Mouse (Mus musculus) kidney, adult 2 months (tissue): ENCODE data around the gene Tfpi2. TPM values are rescaled to one million over a fixed set of nuclear protein-coding genes. Genes with fewer than 3 reads are reported as not detected.

Experiments
- DNase-seq: peaks from one replicate; pipeline ENCODE4 v3.0.0; 2021
- H3K27ac ChIP-seq: fragments of 200-500 bp; 2 replicates; pipeline ENCODE4 v1.5.1; 2012; ENCODE audit warnings: low read depth, low read length, control low read depth, inconsistent platforms; ENCODE audit not compliant: insufficient read depth
- H3K27me3 ChIP-seq: fragments of 200-500 bp; replicated peaks from 2 replicates; pipeline ENCODE4 v1.6.1; 2012; ENCODE audit warnings: mild to moderate bottlenecking, moderate library complexity, low read length, inconsistent platforms; ENCODE audit not compliant: control insufficient read depth, insufficient read depth
- H3K36me3 ChIP-seq: fragments of 200-500 bp; 2 replicates; pipeline ENCODE4 v1.6.1; 2012; ENCODE audit warnings: mild to moderate bottlenecking, moderate library complexity, low read length, inconsistent platforms; ENCODE audit not compliant: control insufficient read depth, insufficient read depth
- H3K4me1 ChIP-seq: fragments of 200-500 bp; 2 replicates; pipeline ENCODE4 v1.6.1; 2011; ENCODE audit warnings: low read length; ENCODE audit not compliant: control insufficient read depth, insufficient read depth
- H3K4me3 ChIP-seq: fragments of 200-500 bp; 2 replicates; pipeline ENCODE4 v1.5.1; 2011; ENCODE audit warnings: mild to moderate bottlenecking, low read depth, low read length, control low read depth; ENCODE audit not compliant: insufficient read depth
- CTCF ChIP-seq: fragments of 200-500 bp; conservative IDR thresholded peaks from 2 replicates; pipeline ENCODE4 v1.5.1; 2011; ENCODE audit warnings: low read depth, mild to moderate bottlenecking, control low read depth, low read length, moderate library complexity, mixed read lengths; ENCODE audit not compliant: insufficient read depth, insufficient read length
- POLR2A ChIP-seq: fragments of 200-500 bp; IDR thresholded peaks from one replicate; pipeline ENCODE4 v1.6.1; 2011; ENCODE audit warnings: low read depth, low read length, control low read depth
- WGBS: fragments of 180-500 bp; shearing (Covaris S2); methylation state at CpG from one replicate; pipeline ENCODE4 v1.1.7; 2018; 5-methylcytosine and 5-hydroxymethylcytosine counted together
- polyA plus RNA-seq: library from polyadenylated mRNA; depleted of rRNA; stranded (reverse); fragments of >200 nt; gene quantifications from 2 replicates; pipeline ENCODE4 v1.2.3, GENCODE M21; 2012; rRNA removed

Tfpi2 gene
- 30.0 and 37.3 TPM in 2 replicates for polyA plus RNA-seq

DNA sequence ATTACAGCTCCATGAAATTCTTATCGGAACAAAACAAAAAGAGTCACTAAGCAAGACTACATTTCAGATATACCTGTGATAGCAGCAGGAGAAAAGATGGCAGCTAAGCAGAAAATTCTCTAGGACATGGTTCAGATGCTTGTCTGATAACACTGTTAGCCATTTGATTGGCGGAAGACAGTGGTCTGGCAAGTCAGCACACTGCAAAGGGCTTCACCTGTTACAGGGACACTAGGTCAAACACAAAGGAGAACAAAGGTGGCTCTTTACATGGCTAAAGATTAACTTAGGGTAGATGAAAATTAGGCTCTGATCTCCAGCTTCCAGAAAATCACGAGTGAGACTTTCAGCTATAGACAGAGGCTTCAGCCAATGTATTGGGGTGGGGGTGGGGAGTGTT is at the start of gene Tfpi2:
TSS of gene Tfpi2 (minus strand) at position 170 of the 400 bp plus-strand sequence.
- Histone ChIP-seq H3K4me1 (no peaks in the 10 kb centered on the region), H3K4me3 (peak within 1 kb of the TSS; percentile 11; the same call in 1 of the 2 replicates), H3K36me3 (no peaks in the 10 kb centered on the region), H3K27me3 (no peaks in the 10 kb centered on the region), H3K27ac (peak within 1 kb of the TSS; percentile 17; the same call in 1 of the 2 replicates)
- 47% methylated on average over 3 of the region's 3 CpGs for WGBS
- peak; percentile 73 for DNase-seq
- no peak for TF ChIP-seq CTCF
- no peak for TF ChIP-seq POLR2A

DNA sequence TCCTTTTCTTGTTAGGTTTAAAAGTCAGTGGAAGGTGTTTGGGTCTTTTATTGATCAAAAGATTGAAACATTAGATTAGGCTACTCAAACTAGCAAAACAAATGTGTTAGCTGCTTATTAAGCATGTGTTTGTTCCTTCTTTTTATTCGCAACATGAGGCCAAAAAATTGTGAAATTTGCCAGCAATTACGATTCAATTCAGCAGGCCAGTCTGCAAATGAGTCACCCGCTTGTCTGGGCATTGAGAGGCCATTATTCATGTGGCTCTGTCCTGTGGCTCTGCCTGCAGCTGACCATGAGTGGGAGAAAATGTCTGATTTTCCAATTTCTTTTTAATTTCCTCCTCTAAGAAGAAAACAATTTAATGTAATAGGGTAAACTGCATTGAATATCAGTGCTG is 42.2 kb upstream of the Tfpi2 start:
- Histone ChIP-seq H3K36me3 (no peaks in the 10 kb centered on the region), H3K4me3 (no peak overlapping the region), H3K27ac (no peak overlapping the region), H3K27me3 (no peaks in the 10 kb centered on the region), H3K4me1 (no peaks in the 10 kb centered on the region)
- no peak for DNase-seq
- no peak for TF ChIP-seq POLR2A
- 76% methylated on average over 3 of the region's 3 CpGs for WGBS

DNA sequence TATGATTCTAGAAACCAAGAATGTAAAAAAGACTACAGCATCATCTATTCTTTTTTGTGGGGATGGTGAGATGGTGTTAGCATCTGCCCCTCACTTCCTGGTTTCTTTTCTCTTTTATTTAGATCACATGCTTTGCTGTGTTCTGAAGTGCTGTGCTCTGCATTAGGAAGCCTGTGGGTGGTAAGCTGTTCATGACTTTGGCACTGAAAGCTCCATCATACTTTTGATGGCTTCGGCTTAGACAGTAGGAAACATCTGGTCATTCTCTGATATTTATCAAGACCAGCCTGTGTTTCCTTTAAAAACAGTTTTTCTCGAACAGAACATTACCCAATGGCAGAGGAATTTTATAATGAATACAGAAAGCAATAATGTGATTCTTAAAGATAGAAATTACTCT is 37.6 kb upstream of the Tfpi2 start:
- Histone ChIP-seq H3K27me3 (no peaks in the 10 kb centered on the region), H3K36me3 (no peaks in the 10 kb centered on the region), H3K4me1 (no peaks in the 10 kb centered on the region), H3K4me3 (no peak overlapping the region), H3K27ac (no peak overlapping the region)
- TF ChIP-seq CTCF (no peak), POLR2A (no peak)
- no peak for DNase-seq
- 50% methylated on average over 2 of the region's 2 CpGs for WGBS

DNA sequence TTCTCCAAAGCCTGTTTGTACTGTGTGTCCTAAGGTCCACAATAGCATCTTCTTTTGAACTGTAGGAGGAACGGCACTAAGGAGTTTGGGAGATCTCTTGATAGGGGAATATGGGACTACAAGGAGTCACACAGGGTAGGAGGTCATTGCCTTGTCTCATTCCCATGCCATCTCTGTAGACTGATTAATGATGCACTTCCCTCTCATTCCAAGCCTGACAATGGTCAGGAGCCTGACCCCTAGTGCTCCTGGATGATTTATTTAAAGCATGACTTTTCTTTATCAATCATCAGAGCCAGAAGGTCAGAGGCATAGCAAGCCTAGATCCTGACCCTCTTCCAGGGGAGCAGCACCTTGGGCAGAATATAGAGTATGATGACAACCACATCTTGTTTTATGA is 33.9 kb upstream of the Tfpi2 start:
- TF ChIP-seq CTCF (no peak), POLR2A (no peak)
- Histone ChIP-seq H3K4me1 (no peaks in the 10 kb centered on the region), H3K27me3 (no peaks in the 10 kb centered on the region), H3K27ac (no peak overlapping the region), H3K36me3 (no peaks in the 10 kb centered on the region), H3K4me3 (no peak overlapping the region)
- 38% methylated on average over 1 of the region's 1 CpGs for WGBS
- DNase-seq: peak; percentile 61

DNA sequence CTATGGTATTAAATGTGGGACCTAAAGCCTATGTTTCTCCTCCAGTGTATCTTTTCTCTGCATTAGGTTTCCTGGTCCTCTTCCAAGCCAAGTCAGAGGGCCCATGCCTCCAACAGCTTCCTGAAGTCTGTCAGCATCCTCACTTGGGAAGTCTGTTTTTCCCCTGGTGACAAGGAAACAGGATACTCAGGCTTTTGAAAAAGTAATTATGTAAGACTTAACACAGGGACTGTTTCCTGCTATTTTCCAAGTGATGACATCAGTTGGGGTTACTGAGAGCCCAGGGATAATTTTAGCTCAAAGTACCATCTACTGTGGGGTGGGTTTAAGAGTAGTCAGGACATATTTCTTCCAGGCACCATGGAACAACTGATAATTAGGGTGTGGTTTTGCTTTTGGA is 20.8 kb upstream of the Tfpi2 start:
- no peak overlapping the region for H3K27ac ChIP-seq
- no peaks in the 10 kb centered on the region for H3K27me3 ChIP-seq
- no peaks in the 10 kb centered on the region for H3K4me1 ChIP-seq
- peak; percentile 69 for DNase-seq
- TF ChIP-seq CTCF (no peak), POLR2A (no peak)
- no peak overlapping the region for H3K4me3 ChIP-seq
- H3K36me3 ChIP-seq: no peaks in the 10 kb centered on the region

DNA sequence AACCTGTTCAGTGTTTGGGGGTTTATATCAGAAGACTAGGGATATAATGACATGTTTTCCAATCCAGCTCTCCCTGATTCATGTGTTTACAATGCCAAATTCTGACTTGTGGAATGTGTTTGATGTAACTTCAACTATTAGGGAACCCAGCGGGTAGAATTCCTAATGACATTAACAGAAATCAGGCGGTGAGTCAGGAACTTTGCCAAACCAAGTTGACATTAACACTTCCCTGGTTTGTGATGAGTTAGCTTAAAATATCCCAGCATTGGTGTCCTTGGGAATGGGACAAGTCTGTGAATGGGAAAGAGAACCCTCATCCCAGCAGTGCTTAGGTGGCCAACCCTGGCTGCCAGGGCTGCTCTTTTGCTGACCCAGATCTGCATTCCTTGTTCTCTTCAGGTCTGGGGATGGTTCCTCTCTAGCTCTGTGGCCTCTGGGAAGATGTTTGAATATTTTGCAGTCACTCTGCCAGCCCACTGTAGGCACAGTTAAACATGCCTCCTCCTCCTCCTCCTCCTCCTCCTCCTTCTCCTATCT is 19.9 kb upstream of the Tfpi2 start:
- WGBS: 28% methylated on average over 2 of the region's 2 CpGs
- H3K36me3 ChIP-seq: no peaks in the 10 kb centered on the region
- H3K27me3 ChIP-seq: no peaks in the 10 kb centered on the region
- no peaks in the 10 kb centered on the region for H3K4me1 ChIP-seq
- H3K4me3 ChIP-seq: no peak overlapping the region
- TF ChIP-seq CTCF: no peak
- no peak overlapping the region for H3K27ac ChIP-seq
- DNase-seq: peak; percentile 26

DNA sequence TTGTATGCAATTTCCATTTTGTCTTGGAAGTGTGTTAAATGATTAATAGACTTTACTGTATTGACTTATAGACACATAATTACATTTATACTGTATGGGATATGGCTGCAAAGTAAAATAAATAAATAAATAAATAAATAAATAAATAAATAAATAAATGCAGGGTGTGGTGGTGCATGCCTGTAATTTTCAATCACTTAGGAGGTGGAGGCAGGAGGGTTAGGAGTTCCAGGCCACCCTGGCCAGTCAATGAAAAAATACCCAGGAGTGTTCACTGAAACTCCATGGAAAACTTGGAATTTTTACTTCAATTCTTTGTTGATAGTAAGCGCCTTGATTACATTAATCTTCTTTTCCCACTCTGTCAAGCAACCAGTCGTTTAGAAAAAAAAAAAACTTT is 16.1 kb upstream of the Tfpi2 start:
- WGBS: 63% methylated on average over 2 of the region's 2 CpGs
- DNase-seq: no peak
- Histone ChIP-seq H3K36me3 (no peaks in the 10 kb centered on the region), H3K27me3 (no peaks in the 10 kb centered on the region), H3K27ac (no peak overlapping the region), H3K4me3 (0 out of 2 replicates have a peak overlapping the region, but pooled peaks have one; percentile 93), H3K4me1 (no peaks in the 10 kb centered on the region; the same call in 1 of the 2 replicates)
- TF ChIP-seq CTCF: no peak
- no peak for TF ChIP-seq POLR2A
